Mouse (Mus musculus) thymus, adult 2 months (tissue): ENCODE results near the gene Tst. TPM values are rescaled to one million over a fixed set of nuclear protein-coding genes. Genes with fewer than 3 reads are reported as not detected.

Experiments
- DNase-seq: peaks from one replicate; pipeline ENCODE4 v3.0.0; 2021
- H3K27ac ChIP-seq: fragments of 200-500 bp; 2 replicates; pipeline ENCODE4 v1.5.1; 2012; ENCODE audit warnings: low read length, control low read depth; ENCODE audit not compliant: control insufficient read depth, insufficient read depth
- H3K27me3 ChIP-seq: fragments of 200-500 bp; 2 replicates; pipeline ENCODE4 v1.6.1; 2012; ENCODE audit warnings: mild to moderate bottlenecking, low read length, moderate library complexity, mixed read lengths; ENCODE audit not compliant: control insufficient read depth, insufficient read depth
- H3K36me3 ChIP-seq: fragments of 200-500 bp; 2 replicates; pipeline ENCODE4 v1.6.1; 2012; ENCODE audit warnings: mild to moderate bottlenecking, low read length, moderate library complexity; ENCODE audit not compliant: control insufficient read depth, insufficient read depth
- H3K4me1 ChIP-seq: fragments of 200-500 bp; replicated peaks from 2 replicates; pipeline ENCODE4 v1.6.1; 2012; ENCODE audit warnings: low read length; ENCODE audit not compliant: control insufficient read depth, insufficient read depth
- H3K4me3 ChIP-seq: fragments of 200-500 bp; 2 replicates; pipeline ENCODE4 v1.5.1; 2012; ENCODE audit warnings: mild to moderate bottlenecking, low read length, control low read depth, moderate library complexity; ENCODE audit not compliant: control insufficient read depth, insufficient read depth
- CTCF ChIP-seq: fragments of 200-500 bp; IDR thresholded peaks from 2 replicates; pipeline ENCODE4 v1.5.1; 2012; ENCODE audit warnings: mild to moderate bottlenecking, control low read depth, low read length, moderate library complexity, borderline replicate concordance; ENCODE audit not compliant: control insufficient read depth, poor library complexity, insufficient read depth; ENCODE audit errors: extremely low read depth
- POLR2A ChIP-seq: fragments of 200-500 bp; IDR thresholded peaks from 2 replicates; pipeline ENCODE4 v1.6.1; 2012; ENCODE audit warnings: mild to moderate bottlenecking, low read length, control low read depth, moderate library complexity; ENCODE audit not compliant: control insufficient read depth, poor library complexity, insufficient read depth; ENCODE audit errors: extremely low read depth
- WGBS: fragments of 180-500 bp; shearing (Covaris S2); methylation state at CpG from one replicate; pipeline ENCODE4 v1.1.7; 2018; 5-methylcytosine and 5-hydroxymethylcytosine counted together
- polyA plus RNA-seq: library from polyadenylated mRNA; depleted of rRNA; stranded (reverse); fragments of >200 nt; gene quantifications from 2 replicates; pipeline ENCODE4 v1.2.3, GENCODE M21; 2012

Gene Tst
- polyA plus RNA-seq, 1 experiment: 58.0 TPM

GRCm38 (mm10) chr15:78430874-78431273, 25.2 kb upstream of the Tst start:
- H3K27me3 ChIP-seq: no peaks in the 10 kb centered on the region; the same call in 1 of the 2 replicates
- H3K27ac ChIP-seq: no peak overlapping the region
- 90% methylated on average over 10 of the region's 10 CpGs for WGBS
- H3K36me3 ChIP-seq: no peaks in the 10 kb centered on the region
- TF ChIP-seq CTCF: no peak
- no peak for TF ChIP-seq POLR2A
- no peak for DNase-seq
- no peak overlapping the region for H3K4me3 ChIP-seq
- H3K4me1 ChIP-seq: peaks cover 22% of the 10 kb centered on the region

- WGBS: 85% methylated on average over 13 of the region's 13 CpGs
- Histone ChIP-seq H3K4me1 (peaks cover 14% of the 10 kb centered on the region), H3K27me3 (no peaks in the 10 kb centered on the region; the same call in 1 of the 2 replicates), H3K27ac (no peak overlapping the region), H3K36me3 (no peaks in the 10 kb centered on the region), H3K4me3 (no peak overlapping the region)
- no peak for TF ChIP-seq CTCF
- TF ChIP-seq POLR2A: no peak
- no peak for DNase-seq
These were observed 24.3 kb upstream of the Tst start for GRCm38 (mm10) chr15:78429871-78430622.

GRCm38 (mm10) chr15:78429139-78429459, 23.4 kb upstream of the Tst start:
- H3K27ac ChIP-seq: no peak overlapping the region
- no peak for DNase-seq
- WGBS: 53% methylated on average over 3 of the region's 3 CpGs
- H3K4me1 ChIP-seq: peaks cover 8% of the 10 kb centered on the region
- peak overlapping the region; percentile 46 for H3K4me3 ChIP-seq
- no peaks in the 10 kb centered on the region; the same call in 1 of the 2 replicates for H3K27me3 ChIP-seq
- H3K36me3 ChIP-seq: no peaks in the 10 kb centered on the region
- no peak for TF ChIP-seq POLR2A
- no peak for TF ChIP-seq CTCF

- TF ChIP-seq CTCF (no peak), POLR2A (no peak)
- 8% methylated on average over 49 of the region's 52 CpGs for WGBS
These were observed 22.9 kb upstream of the Tst start, which contains the start of gene Kctd17 for GRCm38 (mm10) chr15:78428391-78429138. TSS of gene Kctd17 (plus strand) at chr15:78428564.

GRCm38 (mm10) chr15:78425230-78425629, 19.5 kb upstream of the Tst start:
- Histone ChIP-seq H3K4me1 (peaks cover 12% of the 10 kb centered on the region), H3K36me3 (no peaks in the 10 kb centered on the region)
- WGBS: 87% methylated on average over 4 of the region's 4 CpGs

More at GRCm38 (mm10) chr15:78428391-78429138, 22.9 kb upstream of the Tst start, which contains the start of gene Kctd17:
- no peaks in the 10 kb centered on the region; the same call in 1 of the 2 replicates for H3K27me3 ChIP-seq
- peaks cover 8% of the 10 kb centered on the region for H3K4me1 ChIP-seq
- no peaks in the 10 kb centered on the region for H3K36me3 ChIP-seq
- DNase-seq: peak; percentile 28
- no peak within 1 kb of the TSS for H3K27ac ChIP-seq
- H3K4me3 ChIP-seq: peak within 1 kb of the TSS; percentile 46

GRCm38 (mm10) chr15:78424507-78424906, 18.8 kb upstream of the Tst start:
- DNase-seq: no peak
- 77% methylated on average over 11 of the region's 11 CpGs for WGBS
- Histone ChIP-seq H3K4me1 (peaks cover 12% of the 10 kb centered on the region), H3K27me3 (no peaks in the 10 kb centered on the region; the same call in 1 of the 2 replicates), H3K36me3 (no peaks in the 10 kb centered on the region), H3K27ac (no peak overlapping the region), H3K4me3 (no peak overlapping the region)
- TF ChIP-seq CTCF (no peak), POLR2A (no peak)

More at GRCm38 (mm10) chr15:78425230-78425629, 19.5 kb upstream of the Tst start:
- no peaks in the 10 kb centered on the region; the same call in 1 of the 2 replicates for H3K27me3 ChIP-seq
- H3K4me3 ChIP-seq: no peak overlapping the region
- no peak overlapping the region for H3K27ac ChIP-seq
- no peak for TF ChIP-seq POLR2A
- no peak for TF ChIP-seq CTCF
- no peak for DNase-seq
